Mouse (Mus musculus) liver, embryonic 14.5 days (tissue): ENCODE measurements at regions not wholly inside any gene's neighbourhood (a gene's known extent, or its start where the extent isn't known, plus 50 kb on each side); places are given as distances from the start of the nearest gene placed in this dataset.

Source experiments
- ATAC-seq: fragments of 200-750 bp; cut with Nextera tagmentation; 2 replicates; pipeline ENCODE4 v1.8.0; 2017; ENCODE audit warnings: moderate number of reproducible peaks, mild to moderate bottlenecking, moderate library complexity; ENCODE audit not compliant: insufficient read depth
- DNase-seq, 3 experiments: peaks; one replicate each; pipeline ENCODE4 v3.0.0-alpha.2; 2012 to 2013; ENCODE audit warnings: low read depth in 3 of 3, low spot score in 3 of 3
- H3K27ac ChIP-seq: fragments of 300-500 bp; sonication (generic); 2 replicates; pipeline ENCODE4 v1.5.1; 2014; ENCODE audit warnings: moderate library complexity, mild to moderate bottlenecking, control low read depth, inconsistent platforms
- H3K27me3 ChIP-seq: fragments of 300-500 bp; sonication (generic); 2 replicates; pipeline ENCODE4 v1.6.1; 2014; ENCODE audit warnings: mild to moderate bottlenecking, low read length, moderate library complexity; ENCODE audit not compliant: control insufficient read depth, insufficient read depth
- H3K36me3 ChIP-seq: fragments of 300-500 bp; sonication (generic); replicated peaks from 2 replicates; pipeline ENCODE4 v1.6.1; 2014; ENCODE audit warnings: low read depth; ENCODE audit not compliant: control insufficient read depth, insufficient read depth
- H3K4me1 ChIP-seq, 2 experiments: fragments of 200-500 bp in 1 of 2; fragments of 300-500 bp in 1 of 2; sonication (generic) in 1 of 2; replicated peaks; 2 replicates each; pipeline ENCODE4 v1.6.1; 2012 to 2014; ENCODE audit warnings: antibody characterized with exemption in 1 of 2, inconsistent platforms in 1 of 2, low read length in 1 of 2; ENCODE audit not compliant: control insufficient read depth in 2 of 2, insufficient read depth in 2 of 2
- H3K4me2 ChIP-seq: fragments of 300-500 bp; sonication (generic); 2 replicates; pipeline ENCODE4 v1.6.1; 2014; ENCODE audit warnings: low read depth, mild to moderate bottlenecking, control low read depth, moderate library complexity
- H3K4me3 ChIP-seq, 2 experiments: fragments of 200-500 bp in 1 of 2; fragments of 300-500 bp in 1 of 2; sonication (generic) in 1 of 2; 2 replicates each; pipeline ENCODE4 v1.5.1; 2012 to 2014; ENCODE audit warnings: low read depth in 2 of 2, low read length in 2 of 2, mild to moderate bottlenecking in 2 of 2, control low read depth in 1 of 2, inconsistent platforms in 1 of 2, moderate library complexity in 1 of 2; ENCODE audit not compliant: insufficient read depth in 1 of 2
- H3K9ac ChIP-seq: fragments of 300-500 bp; sonication (generic); replicated peaks from 2 replicates; pipeline ENCODE4 v1.6.1; 2014; ENCODE audit warnings: mild to moderate bottlenecking, control low read depth, moderate library complexity
- H3K9me3 ChIP-seq: fragments of 300-500 bp; sonication (generic); 2 replicates; pipeline ENCODE4 v1.6.1; 2016; ENCODE audit warnings: low read length, mixed read lengths; ENCODE audit not compliant: control insufficient read depth
- CTCF ChIP-seq: IDR thresholded peaks from 2 replicates; pipeline ENCODE4 v1.5.1; 2016; ENCODE audit warnings: antibody characterized with exemption, low read depth, control low read depth
- EP300 ChIP-seq: IDR thresholded peaks from 2 replicates; pipeline ENCODE4 v1.6.1; 2016; ENCODE audit warnings: antibody characterized with exemption, low read depth
- WGBS: fragments of 180-500 bp; shearing (Covaris S2); extraction: QIAGEN DNeasy Blood & Tissue Kit; methylation state at CpG from one replicate; pipeline ENCODE4 v1.1.7; 2014; ENCODE audit not compliant: insufficient replicate concordance; 5-methylcytosine and 5-hydroxymethylcytosine counted together

- H3K4me1 ChIP-seq = no peaks in the 10 kb centered on the region
- no peaks in the 10 kb centered on the region for H3K36me3 ChIP-seq
- no peak overlapping the region for H3K27ac ChIP-seq
- H3K27me3 ChIP-seq = no peaks in the 10 kb centered on the region
- H3K9ac ChIP-seq = no peak overlapping the region
- H3K9me3 ChIP-seq = no peaks in the 10 kb centered on the region
- no peak for TF ChIP-seq CTCF
- TF ChIP-seq EP300 = no peak
- ATAC-seq (no peak), DNase-seq (no peak)
- WGBS = 47% methylated on average over 3 of the region's 3 CpGs
- H3K4me2 ChIP-seq = no peak overlapping the region
- no peak overlapping the region for H3K4me3 ChIP-seq
Observed at GRCm38 (mm10) chr4:26714437-26714836, 367.7 kb upstream of the Manea start.

GRCm38 (mm10) chr4:26709964-26710363, 363.3 kb upstream of the Manea start:
- 52% methylated on average over 1 of the region's 1 CpGs for WGBS
- H3K9me3 ChIP-seq = no peaks in the 10 kb centered on the region
- no peak for DNase-seq
- H3K4me3 ChIP-seq = no peak overlapping the region
- no peak overlapping the region for H3K9ac ChIP-seq
- no peak for TF ChIP-seq EP300
- H3K27ac ChIP-seq = no peak overlapping the region
- no peaks in the 10 kb centered on the region for H3K4me1 ChIP-seq
- no peaks in the 10 kb centered on the region for H3K36me3 ChIP-seq
- no peaks in the 10 kb centered on the region for H3K27me3 ChIP-seq
- H3K4me2 ChIP-seq = no peak overlapping the region
- ATAC-seq = no peak

DNA sequence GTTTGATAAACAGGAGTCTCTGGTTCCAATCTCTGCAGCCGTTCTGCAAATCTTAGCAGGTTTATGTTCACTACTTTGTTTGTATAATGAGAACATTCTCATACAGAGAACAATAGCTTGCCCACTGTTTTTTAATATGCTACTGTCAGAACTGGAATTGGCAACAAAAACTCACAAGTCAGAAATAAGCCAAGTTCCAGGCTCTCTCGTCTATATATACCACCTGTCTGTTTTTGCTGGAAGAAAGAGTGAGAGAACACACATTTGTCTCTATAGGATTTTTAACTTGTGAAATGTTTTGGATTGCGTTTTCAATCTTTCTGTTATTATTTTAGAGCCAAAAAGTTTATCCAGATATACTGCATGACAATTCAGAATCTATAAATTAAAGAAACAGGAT, 349.3 kb upstream of the Manea start:
- no peak overlapping the region for H3K9ac ChIP-seq
- H3K27ac ChIP-seq = no peak overlapping the region
- H3K4me3 ChIP-seq = no peak overlapping the region
- H3K36me3 ChIP-seq = no peaks in the 10 kb centered on the region
- no peak for ATAC-seq
- no peaks in the 10 kb centered on the region for H3K27me3 ChIP-seq
- TF ChIP-seq CTCF (no peak), EP300 (no peak)
- H3K9me3 ChIP-seq = no peaks in the 10 kb centered on the region
- no peak overlapping the region for H3K4me2 ChIP-seq
- DNase-seq = no peak
- no peaks in the 10 kb centered on the region for H3K4me1 ChIP-seq
- 38% methylated on average over 3 of the region's 3 CpGs for WGBS
